ENCODE assay signal across 8 mouse cellular contexts in genomic region chr11:49650113-49650993, GRCm38 (mm10). TPM values are rescaled to one million over a fixed set of nuclear protein-coding genes. Genes with fewer than 3 reads are reported as not detected.
DNase-seq lines count a peak whose midpoint lies in the region; ATAC-seq lines count a peak whose summit lies in the region.

No protein-coding gene starts in this region.

- H3K9me3 ChIP-seq in hindbrain, embryonic 11.5 days (ENCODE audit: control insufficient read depth, low read length): no peaks in the 10 kb centered on the region
- H3K9me3 ChIP-seq in hindbrain, embryonic 12.5 days (replicated peaks): no peaks in the 10 kb centered on the region
- no peaks in the 10 kb centered on the region for H3K9me3 ChIP-seq in embryonic facial prominence, embryonic 11.5 days (replicated peaks; ENCODE audit: control insufficient read depth, low read length)

- WGBS in hindbrain, embryonic 11.5 days: 60% methylated on average over 18 of the region's 18 CpGs
- WGBS in hindbrain, embryonic 12.5 days: 63% methylated on average over 18 of the region's 18 CpGs
- WGBS in embryonic facial prominence, embryonic 11.5 days: 50% methylated on average over 18 of the region's 18 CpGs

- H3K27ac ChIP-seq in hindbrain, embryonic 11.5 days (ENCODE audit: low read depth, low read length): no peak overlapping the region
- no peak overlapping the region for H3K27ac ChIP-seq in hindbrain, embryonic 12.5 days
- no peak overlapping the region for H3K27ac ChIP-seq in embryonic facial prominence, embryonic 11.5 days (replicated peaks; ENCODE audit: low read depth, low read length)

- no peak overlapping the region for H3K9ac ChIP-seq in hindbrain, embryonic 11.5 days (ENCODE audit: low read depth, low read length)
- no peak overlapping the region for H3K9ac ChIP-seq in hindbrain, embryonic 12.5 days
- no peak overlapping the region for H3K9ac ChIP-seq in embryonic facial prominence, embryonic 11.5 days (replicated peaks; ENCODE audit: low read length)

- DNase-seq in hindbrain, embryonic 11.5 days (ENCODE audit: low spot score): peak; percentile 72
- DNase-seq in MEL-GATA-1-ER (ENCODE audit: extremely low read depth, low read depth): peak; percentile 84
- DNase-seq in embryonic facial prominence, embryonic 11.5 days (ENCODE audit: low spot score): peak; percentile 75
- DNase-seq in liver: peak; percentile 66
- peak; percentile 47 for DNase-seq in thymus, postnatal 14 days
- no peak for DNase-seq in layer of hippocampus, adult 9-11 months
- DNase-seq in adrenal gland, adult 18-20 months (ENCODE audit: low spot score in 2 of 2): no peak

- H3K36me3 ChIP-seq in hindbrain, embryonic 11.5 days (ENCODE audit: control insufficient read depth, insufficient read depth, low read length): no peaks in the 10 kb centered on the region
- no peaks in the 10 kb centered on the region for H3K36me3 ChIP-seq in hindbrain, embryonic 12.5 days
- no peaks in the 10 kb centered on the region for H3K36me3 ChIP-seq in embryonic facial prominence, embryonic 11.5 days (replicated peaks; ENCODE audit: control insufficient read depth, insufficient read depth, low read depth, low read length)

- no peaks in the 10 kb centered on the region for H3K27me3 ChIP-seq in hindbrain, embryonic 11.5 days (ENCODE audit: control insufficient read depth, insufficient read depth, low read length)
- H3K27me3 ChIP-seq in hindbrain, embryonic 12.5 days: no peaks in the 10 kb centered on the region
- H3K27me3 ChIP-seq in embryonic facial prominence, embryonic 11.5 days (ENCODE audit: control insufficient read depth, insufficient read depth, low read length): no peaks in the 10 kb centered on the region

- ATAC-seq in hindbrain, embryonic 11.5 days (ENCODE audit: low FRiP score): no peak
- ATAC-seq in hindbrain, embryonic 12.5 days (ENCODE audit: low FRiP score): no peak
- no peak for ATAC-seq in embryonic facial prominence, embryonic 11.5 days (replicated peaks; ENCODE audit: insufficient number of reproducible peaks, low FRiP score, low TSS enrichment, low read depth)

- H3K4me1 ChIP-seq in hindbrain, embryonic 11.5 days (replicated peaks; ENCODE audit: control insufficient read depth, insufficient read depth, low read length): no peaks in the 10 kb centered on the region
- peaks cover 5% of the 10 kb centered on the region; the same call in 1 of the 2 replicates for H3K4me1 ChIP-seq in hindbrain, embryonic 12.5 days
- H3K4me1 ChIP-seq in embryonic facial prominence, embryonic 11.5 days (ENCODE audit: control insufficient read depth, insufficient read depth, low read length): no peaks in the 10 kb centered on the region

- H3K4me2 ChIP-seq in hindbrain, embryonic 11.5 days (replicated peaks; ENCODE audit: low read depth, low read length): no peak overlapping the region
- no peak overlapping the region for H3K4me2 ChIP-seq in hindbrain, embryonic 12.5 days (replicated peaks)
- H3K4me2 ChIP-seq in embryonic facial prominence, embryonic 11.5 days (ENCODE audit: low read depth, low read length): no peak overlapping the region

- H3K4me3 ChIP-seq in hindbrain, embryonic 11.5 days (ENCODE audit: low read depth, low read length): no peak overlapping the region
- H3K4me3 ChIP-seq in hindbrain, embryonic 12.5 days: no peak overlapping the region
- no peak overlapping the region for H3K4me3 ChIP-seq in embryonic facial prominence, embryonic 11.5 days (ENCODE audit: low read depth, low read length)

RNA-seq across cellular contexts. Expression of gene Scgb3a1, which starts 13.1 kb away (rescaled TPM):
- polyA plus RNA-seq in hindbrain, embryonic 11.5 days (2014; fragmentation: Nextera tagmentation; extraction: Ambion mirVana): not detected in 2 replicates
- polyA plus RNA-seq in hindbrain, embryonic 12.5 days (2016; fragmentation: Nextera tagmentation; extraction: Ambion mirVana): not detected in 2 replicates
- not detected in 2 replicates for polyA plus RNA-seq in embryonic facial prominence, embryonic 11.5 days (2014; fragmentation: Nextera tagmentation; extraction: Ambion mirVana)
- total RNA-seq in adrenal gland, adult 18-20 months (2021): not detected

RNA-seq across cellular contexts. Expression of gene Flt4, which starts 41.3 kb away (rescaled TPM):
- 3.0 and 3.1 TPM in 2 replicates for polyA plus RNA-seq in hindbrain, embryonic 11.5 days (2014; fragmentation: Nextera tagmentation; extraction: Ambion mirVana)
- polyA plus RNA-seq in hindbrain, embryonic 12.5 days (2016; fragmentation: Nextera tagmentation; extraction: Ambion mirVana): 3.3 and 4.0 TPM in 2 replicates
- 3.6 and 4.2 TPM in 2 replicates for polyA plus RNA-seq in embryonic facial prominence, embryonic 11.5 days (2014; fragmentation: Nextera tagmentation; extraction: Ambion mirVana)
- 10 to 100 TPM; 14.4 to 14.5 TPM for total RNA-seq in adrenal gland, adult 18-20 months (2021)

Comparison
In these comparisons a context has a peak if more than half of its experiments do, and no peak if none do; other contexts are left out.
1. DNase-seq: peak in hindbrain, embryonic 11.5 days (single experiment), MEL-GATA-1-ER (single experiment), embryonic facial prominence, embryonic 11.5 days (single experiment), liver (single experiment) and thymus, postnatal 14 days (single experiment); none in layer of hippocampus, adult 9-11 months (single experiment) and adrenal gland, adult 18-20 months (0 of 2).